Mouse (Mus musculus): ENCODE results near the gene Dmrtc2.
"Not testable (repeated sequence)": the region's sequence is repeated elsewhere in the genome, so short reads cannot be mapped to it uniquely, and the experiment has no call there.

Dmrtc2 gene

GRCm38 (mm10) chr7:24869080-24869479 is 777 bp upstream of the Dmrtc2 start:
- DNase-seq (ENCODE audit: low read depth), result no peak

- DNase-seq (ENCODE audit: low read depth), result no peak
These were observed 7.7 kb downstream of the Dmrtc2 start for GRCm38 (mm10) chr7:24877588-24877987.

- no peak for DNase-seq (ENCODE audit: low read depth)
These were observed 9.8 kb downstream of the Dmrtc2 start for GRCm38 (mm10) chr7:24879620-24880019.

GRCm38 (mm10) chr7:24882416-24883199 is 12.8 kb downstream of the Dmrtc2 start:
- DNase-seq (ENCODE audit: low read depth), result no peak

- peak; percentile 99 for DNase-seq (ENCODE audit: low read depth)
These were observed 14.2 kb downstream of the Dmrtc2 start, which contains the start of gene Rps19 for GRCm38 (mm10) chr7:24883896-24884692. Gene Rps19 (plus strand): TSS chr7:24884371.

DNA sequence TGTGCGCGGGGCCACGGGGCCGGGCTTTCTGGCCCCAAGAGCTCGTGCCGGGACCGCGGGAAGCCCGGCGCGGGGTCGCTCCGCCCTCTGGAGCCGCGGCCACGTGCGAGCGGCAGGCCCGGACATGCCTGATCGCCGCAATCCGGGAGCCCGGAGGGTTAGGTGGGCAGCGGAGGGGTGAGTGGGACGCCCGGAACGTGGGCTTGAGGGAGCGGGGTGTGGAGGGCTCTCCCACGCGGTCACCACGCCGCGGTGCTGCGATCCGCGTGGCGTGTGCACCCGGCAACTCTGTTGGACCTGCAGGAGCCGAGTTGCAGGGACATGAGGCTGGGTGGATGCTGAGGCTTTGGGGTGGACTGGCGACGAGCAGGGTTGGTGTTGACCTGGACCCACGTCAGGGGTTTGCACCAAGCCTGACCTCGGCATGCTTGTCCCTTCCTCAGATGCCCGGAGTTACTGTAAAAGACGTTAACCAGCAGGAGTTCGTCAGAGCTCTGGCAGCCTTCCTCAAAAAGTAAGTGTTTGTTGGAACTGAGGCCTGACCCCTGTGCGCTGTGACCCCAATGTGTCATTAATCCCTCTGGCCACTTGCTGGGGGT is 14.9 kb downstream of the Dmrtc2 start:
- no peak for DNase-seq (ENCODE audit: low read depth)

DNA sequence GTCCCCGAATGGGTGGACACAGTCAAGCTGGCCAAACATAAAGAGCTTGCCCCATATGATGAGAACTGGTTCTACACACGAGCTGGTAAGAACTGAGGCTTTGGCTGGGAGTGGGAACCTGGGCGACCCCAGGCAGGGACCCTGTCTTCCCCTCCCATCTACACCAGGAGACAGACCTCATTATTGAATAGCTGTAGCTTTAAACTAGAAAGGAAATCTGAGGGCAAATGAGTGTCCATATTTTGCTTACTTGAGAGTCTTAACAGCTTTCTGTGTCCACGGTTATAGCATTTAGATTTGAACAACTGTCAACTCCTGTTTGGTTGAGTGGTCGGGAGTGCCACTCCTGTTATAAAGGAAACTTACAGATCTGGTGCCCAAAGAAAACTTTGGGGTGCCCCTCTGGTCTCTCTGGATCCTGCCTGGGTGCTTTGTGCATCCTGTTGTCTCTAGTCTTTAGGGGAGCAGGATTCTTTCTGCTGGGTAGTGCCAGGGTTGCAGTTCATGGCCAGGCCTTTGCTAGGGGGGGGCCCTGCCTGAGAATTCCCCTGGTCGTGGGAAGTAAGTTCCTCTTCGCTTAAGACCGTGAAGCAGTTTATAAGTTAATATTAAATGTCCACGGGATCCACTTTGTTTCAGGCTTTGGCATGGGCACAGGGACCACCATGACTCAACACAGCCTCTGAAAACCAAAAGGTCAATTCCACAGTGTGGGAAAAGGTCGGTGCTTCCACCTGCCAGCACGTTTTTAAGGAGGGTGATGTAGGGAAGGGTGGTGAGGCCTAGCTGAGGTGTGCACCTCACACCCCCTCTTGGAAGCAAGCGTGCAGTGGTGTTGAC is 15.8 kb downstream of the Dmrtc2 start:
- DNase-seq (ENCODE audit: low read depth), result no peak

DNA sequence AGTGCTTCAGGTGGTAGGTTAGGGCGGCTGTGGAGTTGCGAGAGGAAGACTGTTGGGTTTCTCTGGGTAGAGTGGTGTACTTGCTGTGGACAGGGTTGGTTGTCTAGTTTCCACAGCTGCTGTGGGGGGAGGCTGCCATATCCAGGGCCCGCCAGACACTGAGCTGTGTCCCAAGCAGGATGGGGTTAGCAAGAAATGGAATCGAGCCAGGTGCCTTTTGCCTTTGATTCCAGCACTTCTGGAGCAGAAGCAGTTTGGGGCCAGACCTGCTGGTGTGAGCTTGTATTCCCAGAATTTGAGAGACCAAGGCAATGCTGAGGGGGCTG is 16.4 kb downstream of the Dmrtc2 start:
- no peak for DNase-seq (ENCODE audit: low read depth)

GRCm38 (mm10) chr7:24887096-24887495 is 17.2 kb downstream of the Dmrtc2 start:
- DNase-seq (ENCODE audit: low read depth), result no peak

DNA sequence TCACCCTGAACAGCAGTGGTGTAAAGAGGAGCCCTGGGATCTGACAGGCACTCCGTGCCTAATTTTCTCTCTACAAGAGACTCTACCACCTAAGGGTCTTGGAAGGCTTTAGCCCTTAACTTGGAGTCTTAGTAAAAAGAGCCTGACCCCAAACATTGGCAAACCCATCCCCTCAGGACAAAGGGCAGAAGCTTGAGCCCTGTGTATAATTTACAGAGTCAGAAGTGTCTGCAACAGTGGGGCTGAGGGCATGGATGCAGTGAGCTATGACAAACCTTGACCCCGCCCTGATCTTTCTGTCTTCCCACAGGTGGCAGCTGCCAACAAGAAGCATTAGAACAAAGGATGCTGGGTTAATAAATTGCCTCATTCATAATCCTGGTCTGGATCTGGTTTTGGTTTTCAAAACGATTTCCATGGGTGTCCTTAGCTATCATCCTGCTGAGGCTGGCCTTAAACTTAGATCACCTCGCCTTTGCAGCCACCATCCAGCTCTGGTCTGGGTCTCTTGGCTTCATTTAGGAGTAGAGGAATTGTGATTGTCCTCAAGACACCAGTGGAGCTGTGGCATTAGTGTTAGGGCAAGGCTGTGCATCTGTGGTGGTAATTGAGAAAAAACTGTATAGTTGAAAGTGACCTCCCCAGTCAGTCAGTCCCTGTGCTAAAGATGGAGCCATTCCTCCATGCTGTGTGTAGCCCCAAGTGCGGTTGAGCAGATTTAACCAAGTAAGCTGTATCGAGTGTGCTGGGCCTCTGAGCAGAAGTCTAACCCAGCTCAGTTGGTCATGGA is 19.8 kb downstream of the Dmrtc2 start:
- no peak for DNase-seq (ENCODE audit: low read depth)

GRCm38 (mm10) chr7:24890281-24891216 is 20.7 kb downstream of the Dmrtc2 start:
- DNase-seq (ENCODE audit: low read depth), result peak; percentile 64

DNA sequence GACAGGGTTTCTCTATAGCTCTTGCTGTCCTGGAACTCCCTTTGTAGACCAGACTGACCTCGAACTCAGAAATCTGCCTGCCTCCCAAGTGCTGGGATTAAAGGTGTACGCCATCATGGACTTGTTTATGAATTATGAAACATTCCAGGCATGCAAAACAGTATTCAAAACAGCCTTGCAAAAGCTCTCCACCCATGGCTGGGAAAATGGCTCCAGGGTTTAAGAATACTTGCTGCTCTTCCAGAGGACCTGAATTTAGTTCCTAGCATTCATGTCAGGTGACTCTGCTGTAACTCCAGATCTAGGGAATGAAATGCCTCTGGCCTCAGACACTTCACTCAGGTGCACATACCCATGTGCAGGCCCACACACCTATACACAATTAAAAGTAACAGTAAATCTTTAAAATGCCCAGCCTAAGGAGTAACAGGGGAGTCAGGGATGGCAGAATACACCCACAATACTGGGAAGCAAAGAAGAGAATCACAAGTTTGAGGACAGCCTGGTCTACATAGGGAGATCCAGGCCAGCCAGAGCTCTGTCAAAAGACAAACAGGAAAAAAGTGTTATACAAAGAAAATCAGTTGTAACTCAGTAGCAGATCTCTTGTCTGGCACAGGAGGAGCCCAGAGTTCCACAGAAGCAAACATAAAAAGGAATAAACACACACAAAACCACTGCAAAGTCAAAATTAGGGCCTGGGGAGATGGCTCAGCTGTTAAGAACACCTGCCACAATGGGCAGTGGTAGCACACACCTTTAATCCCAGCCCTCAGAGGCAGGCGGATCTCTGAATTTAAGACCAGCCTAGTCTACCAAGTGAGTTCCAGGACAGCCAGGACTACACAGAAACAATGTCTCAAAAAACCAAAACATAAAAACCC is 21.6 kb downstream of the Dmrtc2 start:
- no peak for DNase-seq (ENCODE audit: low read depth)

DNA sequence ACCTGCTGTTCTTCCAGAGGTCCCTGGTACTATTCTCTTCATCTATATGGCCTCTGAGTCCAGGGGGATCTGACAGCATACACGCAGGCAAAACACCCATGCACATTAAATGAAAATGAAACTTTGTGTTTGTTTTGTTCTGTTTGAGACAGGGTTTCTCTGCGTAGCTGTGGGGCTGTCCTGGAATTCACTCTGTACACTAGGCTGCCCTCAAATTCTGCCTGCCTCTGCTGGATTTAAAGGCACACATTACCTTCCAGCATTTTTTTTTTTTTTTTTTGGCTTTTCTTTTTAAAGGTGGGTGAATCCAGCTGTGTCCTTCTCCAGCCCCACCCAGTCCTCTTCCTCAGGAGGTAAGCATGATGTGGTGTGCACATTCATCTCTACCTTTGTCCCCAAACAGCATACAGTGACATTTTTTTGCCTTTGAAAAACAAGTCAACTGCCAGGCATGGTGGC is 22.3 kb downstream of the Dmrtc2 start:
- no peak for DNase-seq (ENCODE audit: low read depth)

GRCm38 (mm10) chr7:24895749-24896148 is 25.9 kb downstream of the Dmrtc2 start:
- not testable (repeated sequence) for DNase-seq (ENCODE audit: low read depth)

- DNase-seq (ENCODE audit: low read depth), result no peak
These were observed 26.4 kb downstream of the Dmrtc2 start for GRCm38 (mm10) chr7:24896269-24896668.

GRCm38 (mm10) chr7:24897224-24897623 is 27.4 kb downstream of the Dmrtc2 start, which contains the start of gene Cd79a:
Gene Cd79a (plus strand): TSS chr7:24897381.
- DNase-seq (ENCODE audit: low read depth), result no peak

GRCm38 (mm10) chr7:24897959-24898358 is 28.1 kb downstream of the Dmrtc2 start:
- no peak for DNase-seq (ENCODE audit: low read depth)

DNA sequence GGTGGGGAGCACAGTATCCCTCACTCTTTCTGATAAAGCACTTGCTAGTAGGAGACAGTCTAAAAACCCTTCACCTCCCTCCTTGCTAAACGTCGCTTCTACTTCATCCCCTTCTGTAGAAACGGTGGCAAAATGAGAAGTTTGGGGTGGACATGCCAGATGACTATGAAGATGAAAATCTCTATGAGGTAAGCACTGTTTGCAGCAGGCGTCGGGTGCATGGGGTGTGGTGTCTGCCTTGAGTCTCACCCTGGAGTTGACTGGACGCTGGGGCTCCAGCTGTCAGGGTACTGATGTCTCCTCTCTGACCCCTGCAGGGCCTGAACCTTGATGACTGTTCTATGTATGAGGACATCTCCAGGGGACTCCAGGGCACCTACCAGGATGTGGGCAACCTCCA is 31.3 kb downstream of the Dmrtc2 start:
- DNase-seq (ENCODE audit: low read depth), result no peak

DNA sequence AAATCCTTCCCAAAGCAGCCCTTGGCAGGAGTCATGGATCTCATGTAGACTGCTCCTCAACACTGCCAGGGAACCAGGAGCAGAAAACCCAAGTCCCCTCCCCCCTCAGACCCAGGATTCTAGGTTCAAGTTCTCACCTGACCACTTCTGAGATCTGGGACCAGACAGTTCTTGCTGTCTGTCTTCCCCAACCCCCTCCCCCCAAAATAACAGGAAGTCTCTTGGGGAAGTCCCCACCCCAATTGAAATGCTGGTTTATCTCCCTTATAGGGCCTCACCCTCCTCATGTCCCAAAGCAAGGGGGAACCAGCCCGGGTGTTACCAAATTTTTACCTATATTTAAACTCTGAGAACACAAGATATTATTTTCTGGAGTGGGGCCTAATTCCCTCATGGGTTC is 32.0 kb downstream of the Dmrtc2 start:
- DNase-seq (ENCODE audit: low read depth), result no peak
